Mouse (Mus musculus): ENCODE data around the gene Ifna7.
"Not testable (repeated sequence)": the region's sequence is repeated elsewhere in the genome, so short reads cannot be mapped to it uniquely, and the experiment has no call there.

- TF ChIP-seq CHD2 (IDR thresholded peaks at IDR 0.05; ENCODE audit: low read depth, low read length); MAFK (IDR thresholded peaks at IDR 0.05; ENCODE audit: insufficient read depth, low read depth, low read length); HCFC1 (IDR thresholded peaks at IDR 0.05; ENCODE audit: borderline replicate concordance, insufficient read depth, low read length); ZNF384 (IDR thresholded peaks at IDR 0.05; ENCODE audit: low read depth, low read length); ZC3H11A (IDR thresholded peaks at IDR 0.05; ENCODE audit: borderline replicate concordance, low read depth, low read length): not testable (repeated sequence)
Measured at GRCm38 (mm10) chr4:88779550-88779949, 36.5 kb upstream of the Ifna7 start, which contains the start of gene Gm13272.
